Mouse (Mus musculus) heart, postnatal 0 days (tissue): Measurements from ENCODE around the gene Nipsnap1.

Source experiments
- CTCF ChIP-seq: IDR thresholded peaks from 2 replicates; pipeline ENCODE4 v1.5.1; 2016; ENCODE audit warnings: antibody characterized with exemption, control low read depth, low read depth
- EP300 ChIP-seq: IDR thresholded peaks from 2 replicates; pipeline ENCODE4 v1.6.1; 2016; ENCODE audit warnings: antibody characterized with exemption, low read depth

DNA sequence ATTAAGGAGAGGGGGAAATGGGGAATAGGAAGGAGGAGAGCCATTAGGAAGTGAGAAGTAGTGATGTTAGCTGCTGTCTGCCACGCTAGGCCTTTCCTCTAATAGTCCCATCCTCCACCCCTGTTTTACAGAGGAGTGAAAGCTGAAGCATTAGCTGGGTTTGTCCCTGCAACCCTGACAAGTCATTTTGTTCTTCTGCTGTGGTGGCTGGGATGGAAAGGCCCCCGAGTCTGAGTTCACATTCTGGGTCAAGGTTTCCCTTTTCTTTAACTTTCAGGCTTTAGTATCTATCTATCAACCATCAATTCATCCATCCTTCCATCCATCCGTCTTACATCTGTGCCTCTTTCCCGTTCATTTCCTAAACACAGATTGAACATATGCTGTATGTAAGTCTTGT is 7.3 kb downstream of the Nipsnap1 start:
- TF ChIP-seq CTCF (no peak), EP300 (no peak)
